Mouse (Mus musculus) limb, embryonic 11.5 days (tissue): ENCODE measurements around the gene Pigu. TPM values are rescaled to one million over a fixed set of nuclear protein-coding genes. Genes with fewer than 3 reads are reported as not detected.

ENCODE experiments used
- ATAC-seq: fragments of 200-750 bp; cut with Nextera tagmentation; 2 replicates; pipeline ENCODE4 v1.8.0; 2017; ENCODE audit warnings: low read depth; ENCODE audit not compliant: insufficient number of reproducible peaks, low FRiP score, low TSS enrichment
- DNase-seq: peaks from one replicate; pipeline ENCODE4 v3.0.0-alpha.2; 2015; ENCODE audit warnings: low spot score
- H3K27ac ChIP-seq: fragments of 300-500 bp; sonication (generic); replicated peaks from 2 replicates; pipeline ENCODE4 v1.5.1; 2014; ENCODE audit warnings: low read depth, mild to moderate bottlenecking, low read length
- H3K27me3 ChIP-seq: fragments of 300-500 bp; sonication (generic); 2 replicates; pipeline ENCODE4 v1.6.1; 2014; ENCODE audit warnings: mild to moderate bottlenecking, low read length, mixed read lengths; ENCODE audit not compliant: control insufficient read depth, insufficient read depth
- H3K36me3 ChIP-seq: fragments of 300-500 bp; sonication (generic); 2 replicates; pipeline ENCODE4 v1.6.1; 2014; ENCODE audit warnings: mild to moderate bottlenecking, low read length, moderate library complexity, mixed read lengths; ENCODE audit not compliant: control insufficient read depth, insufficient read depth
- H3K4me1 ChIP-seq: fragments of 300-500 bp; sonication (generic); 2 replicates; pipeline ENCODE4 v1.6.1; 2014; ENCODE audit warnings: low read length, mixed read lengths; ENCODE audit not compliant: control insufficient read depth, insufficient read depth
- H3K4me2 ChIP-seq: fragments of 300-500 bp; sonication (generic); 2 replicates; pipeline ENCODE4 v1.6.1; 2014; ENCODE audit warnings: low read depth, mild to moderate bottlenecking, moderate library complexity; ENCODE audit not compliant: severe bottlenecking
- H3K4me3 ChIP-seq: fragments of 300-500 bp; sonication (generic); 2 replicates; pipeline ENCODE4 v1.5.1; 2014; ENCODE audit warnings: low read depth, low read length
- H3K9ac ChIP-seq: fragments of 300-500 bp; sonication (generic); 2 replicates; pipeline ENCODE4 v1.6.1; 2014; ENCODE audit warnings: mild to moderate bottlenecking, low read length
- H3K9me3 ChIP-seq: fragments of 300-500 bp; sonication (generic); 2 replicates; pipeline ENCODE4 v1.6.1; 2016; ENCODE audit warnings: low read length; ENCODE audit not compliant: control insufficient read depth
- WGBS: fragments of 180-500 bp; shearing (Covaris S2); extraction: QIAGEN DNeasy Blood & Tissue Kit; methylation state at CpG from one replicate; pipeline ENCODE4 v1.1.7; 2014; 5-methylcytosine and 5-hydroxymethylcytosine counted together
- polyA plus RNA-seq: library from polyadenylated mRNA; unstranded; fragments of >200 nt; fragmentation: Nextera tagmentation; extraction: Ambion mirVana; gene quantifications from 2 replicates; pipeline ENCODE4 v1.2.1, GENCODE M21; 2014

The Pigu gene
- polyA plus RNA-seq, 1 experiment from 2014 or later = 56.0 TPM

- H3K4me3 ChIP-seq = no peak overlapping the region
- H3K27ac ChIP-seq = no peak overlapping the region
- no peaks in the 10 kb centered on the region for H3K9me3 ChIP-seq
- DNase-seq = no peak
- H3K4me1 ChIP-seq = no peaks in the 10 kb centered on the region
- peaks cover 9% of the 10 kb centered on the region for H3K36me3 ChIP-seq
- no peaks in the 10 kb centered on the region for H3K27me3 ChIP-seq
- ATAC-seq = no peak
- H3K4me2 ChIP-seq = no peak overlapping the region
- no peak overlapping the region for H3K9ac ChIP-seq
Observed at GRCm38 (mm10) chr2:155328906-155329305, 28.3 kb downstream of the Pigu start.

GRCm38 (mm10) chr2:155327906-155328305 lies 29.3 kb downstream of the Pigu start:
- no peaks in the 10 kb centered on the region for H3K4me1 ChIP-seq
- no peaks in the 10 kb centered on the region for H3K9me3 ChIP-seq
- no peak overlapping the region for H3K4me3 ChIP-seq
- H3K36me3 ChIP-seq = peaks cover 9% of the 10 kb centered on the region
- no peak overlapping the region for H3K4me2 ChIP-seq
- H3K9ac ChIP-seq = no peak overlapping the region
- no peak for ATAC-seq
- H3K27me3 ChIP-seq = no peaks in the 10 kb centered on the region
- H3K27ac ChIP-seq = no peak overlapping the region
- 92% methylated on average over 5 of the region's 5 CpGs for WGBS
- no peak for DNase-seq

GRCm38 (mm10) chr2:155326001-155326400 lies 31.2 kb downstream of the Pigu start:
- no peaks in the 10 kb centered on the region for H3K4me1 ChIP-seq
- 94% methylated on average over 4 of the region's 4 CpGs for WGBS
- no peaks in the 10 kb centered on the region for H3K27me3 ChIP-seq
- H3K36me3 ChIP-seq = peaks cover 9% of the 10 kb centered on the region
- DNase-seq (no peak), ATAC-seq (no peak)
- H3K4me2 ChIP-seq = no peak overlapping the region
- no peak overlapping the region for H3K9ac ChIP-seq
- H3K27ac ChIP-seq = no peak overlapping the region
- H3K9me3 ChIP-seq = no peaks in the 10 kb centered on the region
- H3K4me3 ChIP-seq = no peak overlapping the region

GRCm38 (mm10) chr2:155320596-155320995 lies 36.6 kb downstream of the Pigu start:
- no peak overlapping the region for H3K4me3 ChIP-seq
- H3K4me1 ChIP-seq = no peaks in the 10 kb centered on the region
- H3K27ac ChIP-seq = no peak overlapping the region
- H3K27me3 ChIP-seq = no peaks in the 10 kb centered on the region
- ATAC-seq (no peak), DNase-seq (no peak)
- H3K9ac ChIP-seq = no peak overlapping the region
- H3K4me2 ChIP-seq = no peak overlapping the region
- H3K36me3 ChIP-seq = no peaks in the 10 kb centered on the region; the same call in 1 of the 2 replicates
- WGBS = 76% methylated on average over 5 of the region's 5 CpGs
- no peaks in the 10 kb centered on the region for H3K9me3 ChIP-seq

- Histone ChIP-seq H3K9me3 (no peaks in the 10 kb centered on the region), H3K27me3 (no peaks in the 10 kb centered on the region), H3K4me2 (no peak overlapping the region), H3K9ac (no peak overlapping the region), H3K36me3 (no peaks in the 10 kb centered on the region; the same call in 1 of the 2 replicates), H3K4me3 (no peak overlapping the region), H3K4me1 (0 out of 2 replicates have a peak, but pooled peaks cover 3% of the 10 kb centered on the region), H3K27ac (no peak overlapping the region)
- no peak for DNase-seq
- WGBS = 77% methylated on average over 2 of the region's 2 CpGs
- no peak for ATAC-seq
Observed at GRCm38 (mm10) chr2:155318618-155319017, 38.6 kb downstream of the Pigu start.

- no peak overlapping the region for H3K4me2 ChIP-seq
- 13% methylated on average over 6 of the region's 6 CpGs for WGBS
- H3K9me3 ChIP-seq = no peaks in the 10 kb centered on the region
- DNase-seq (peak; percentile 23), ATAC-seq (no peak)
- no peak overlapping the region for H3K27ac ChIP-seq
- H3K27me3 ChIP-seq = no peaks in the 10 kb centered on the region
- no peaks in the 10 kb centered on the region; the same call in 1 of the 2 replicates for H3K36me3 ChIP-seq
- H3K4me3 ChIP-seq = no peak overlapping the region
- H3K9ac ChIP-seq = no peak overlapping the region
- 0 out of 2 replicates have a peak, but pooled peaks cover 3% of the 10 kb centered on the region for H3K4me1 ChIP-seq
Observed at GRCm38 (mm10) chr2:155313671-155314070, 43.6 kb downstream of the Pigu start.

GRCm38 (mm10) chr2:155308936-155309592 lies 48.2 kb downstream of the Pigu start:
- H3K4me2 ChIP-seq = no peak overlapping the region
- WGBS = 53% methylated on average over 3 of the region's 3 CpGs
- H3K27ac ChIP-seq = no peak overlapping the region
- peaks cover 2% of the 10 kb centered on the region; the same call in 1 of the 2 replicates for H3K36me3 ChIP-seq
- H3K9me3 ChIP-seq = no peaks in the 10 kb centered on the region
- H3K4me3 ChIP-seq = no peak overlapping the region
- no peak overlapping the region for H3K9ac ChIP-seq
- H3K27me3 ChIP-seq = no peaks in the 10 kb centered on the region
- ATAC-seq (no peak), DNase-seq (no peak)
- no peaks in the 10 kb centered on the region for H3K4me1 ChIP-seq

- 83% methylated on average over 4 of the region's 4 CpGs for WGBS
- no peak for ATAC-seq
- H3K4me1 ChIP-seq = no peaks in the 10 kb centered on the region
- no peak overlapping the region for H3K4me2 ChIP-seq
- H3K4me3 ChIP-seq = no peak overlapping the region
- DNase-seq = no peak
- no peaks in the 10 kb centered on the region for H3K27me3 ChIP-seq
- H3K9ac ChIP-seq = no peak overlapping the region
- peaks cover 11% of the 10 kb centered on the region; the same call in 1 of the 2 replicates for H3K36me3 ChIP-seq
- no peak overlapping the region for H3K27ac ChIP-seq
- H3K9me3 ChIP-seq = no peaks in the 10 kb centered on the region
Observed at GRCm38 (mm10) chr2:155299563-155299962, 57.7 kb downstream of the Pigu start.

GRCm38 (mm10) chr2:155295453-155295852 lies 61.8 kb downstream of the Pigu start:
- Histone ChIP-seq H3K27me3 (no peaks in the 10 kb centered on the region), H3K4me2 (no peak overlapping the region), H3K36me3 (peaks cover 17% of the 10 kb centered on the region), H3K27ac (no peak overlapping the region), H3K9me3 (no peaks in the 10 kb centered on the region), H3K4me3 (no peak overlapping the region), H3K9ac (no peak overlapping the region), H3K4me1 (no peaks in the 10 kb centered on the region)
- DNase-seq (no peak), ATAC-seq (no peak)
- 93% methylated on average over 6 of the region's 6 CpGs for WGBS
